Mouse (Mus musculus) forebrain, embryonic 16.5 days (tissue): ENCODE measurements at regions not wholly inside any gene's neighbourhood (a gene's known extent, or its start where the extent isn't known, plus 50 kb on each side); places are given as distances from the start of the nearest gene placed in this dataset.

Experiments
- ATAC-seq: fragments of 200-750 bp; cut with Nextera tagmentation; 2 replicates; pipeline ENCODE4 v1.8.0; 2017; ENCODE audit warnings: mild to moderate bottlenecking, moderate library complexity
- H3K27ac ChIP-seq: fragments of 300-500 bp; sonication (generic); 2 replicates; pipeline ENCODE4 v1.5.1; 2014; ENCODE audit warnings: low read length, control low read depth
- H3K27me3 ChIP-seq: fragments of 300-500 bp; sonication (generic); replicated peaks from 2 replicates; pipeline ENCODE4 v1.6.1; 2014; ENCODE audit warnings: low read length; ENCODE audit not compliant: control insufficient read depth, insufficient read depth
- H3K36me3 ChIP-seq: fragments of 300-500 bp; sonication (generic); 2 replicates; pipeline ENCODE4 v1.6.1; 2014; ENCODE audit not compliant: control insufficient read depth, insufficient read depth
- H3K4me1 ChIP-seq: fragments of 300-500 bp; sonication (generic); replicated peaks from 2 replicates; pipeline ENCODE4 v1.6.1; 2014; ENCODE audit warnings: low read length; ENCODE audit not compliant: control insufficient read depth, insufficient read depth
- H3K4me2 ChIP-seq: fragments of 300-500 bp; sonication (generic); 2 replicates; pipeline ENCODE4 v1.6.1; 2014; ENCODE audit warnings: mild to moderate bottlenecking, low read length, control low read depth
- H3K4me3 ChIP-seq: fragments of 300-500 bp; sonication (generic); replicated peaks from 2 replicates; pipeline ENCODE4 v1.5.1; 2014; ENCODE audit warnings: mild to moderate bottlenecking, low read length, control low read depth
- H3K9ac ChIP-seq: fragments of 300-500 bp; sonication (generic); replicated peaks from 2 replicates; pipeline ENCODE4 v1.6.1; 2014; ENCODE audit warnings: low read depth, low read length, control low read depth
- H3K9me3 ChIP-seq: fragments of 300-500 bp; sonication (generic); 2 replicates; pipeline ENCODE4 v1.6.1; 2016; ENCODE audit warnings: low read length; ENCODE audit not compliant: control insufficient read depth
- WGBS: fragments of 180-500 bp; shearing (Covaris S2); extraction: QIAGEN DNeasy Blood & Tissue Kit; methylation state at CpG from one replicate; pipeline ENCODE4 v1.1.7; 2014; 5-methylcytosine and 5-hydroxymethylcytosine counted together

DNA sequence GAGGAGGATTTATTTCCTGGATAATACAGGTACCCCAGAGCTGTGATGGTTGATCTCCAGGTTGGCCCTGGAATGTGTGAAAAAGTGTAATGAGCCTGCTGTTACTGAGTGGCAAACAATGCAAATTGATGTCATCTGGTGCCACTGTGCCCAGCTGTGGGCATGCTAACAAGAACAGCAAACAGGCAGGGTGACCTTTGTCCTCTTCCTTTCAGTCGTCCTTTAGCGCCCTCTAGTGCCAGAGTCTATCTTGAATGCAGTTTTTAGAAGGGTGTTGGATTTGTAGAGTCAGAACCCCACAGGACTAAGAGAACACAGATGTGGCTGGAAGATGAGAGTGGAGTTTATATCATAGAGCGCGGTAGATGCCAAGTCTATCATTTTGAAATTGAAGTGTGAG lies 164.3 kb downstream of the Sdhaf3 start:
- no peaks in the 10 kb centered on the region for H3K27me3 ChIP-seq
- no peak overlapping the region for H3K9ac ChIP-seq
- no peaks in the 10 kb centered on the region for H3K36me3 ChIP-seq
- no peak overlapping the region for H3K27ac ChIP-seq
- 32% methylated on average over 4 of the region's 4 CpGs for WGBS
- no peaks in the 10 kb centered on the region for H3K9me3 ChIP-seq
- no peak overlapping the region for H3K4me2 ChIP-seq
- no peak for ATAC-seq
- no peak overlapping the region for H3K4me3 ChIP-seq
- no peaks in the 10 kb centered on the region for H3K4me1 ChIP-seq

DNA sequence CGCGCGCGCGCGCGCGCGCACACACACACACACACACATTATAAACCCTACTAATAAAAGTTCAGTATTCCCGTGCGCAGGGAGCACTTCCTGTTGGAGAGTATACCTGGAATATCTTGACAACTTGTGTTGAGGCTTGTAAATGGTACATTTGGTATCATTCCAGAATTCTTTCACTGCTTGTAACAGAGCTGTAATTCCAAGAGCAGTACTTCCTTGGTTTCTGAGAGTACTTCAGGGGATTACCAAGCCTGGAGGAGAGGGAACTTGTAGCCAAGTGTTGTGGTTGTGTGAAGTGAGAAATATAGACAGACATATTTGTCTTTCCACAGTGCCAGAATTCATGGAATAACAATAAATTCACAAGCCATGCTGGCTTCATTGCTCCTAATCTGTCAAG lies 177.2 kb downstream of the Sdhaf3 start:
- 98% methylated on average over 5 of the region's 11 CpGs for WGBS
- Histone ChIP-seq H3K27ac (no peak overlapping the region), H3K9me3 (no peaks in the 10 kb centered on the region), H3K4me1 (no peaks in the 10 kb centered on the region), H3K27me3 (no peaks in the 10 kb centered on the region), H3K36me3 (no peaks in the 10 kb centered on the region), H3K4me2 (no peak overlapping the region), H3K4me3 (no peak overlapping the region), H3K9ac (no peak overlapping the region)
- ATAC-seq = 0 out of 2 replicates have a peak, but pooled peaks have one; percentile 12

GRCm38 (mm10) chr6:7134062-7134461 lies 178.3 kb downstream of the Sdhaf3 start:
- Histone ChIP-seq H3K9ac (no peak overlapping the region), H3K27ac (no peak overlapping the region), H3K27me3 (no peaks in the 10 kb centered on the region), H3K36me3 (no peaks in the 10 kb centered on the region), H3K4me1 (no peaks in the 10 kb centered on the region), H3K4me2 (no peak overlapping the region), H3K4me3 (no peak overlapping the region), H3K9me3 (no peaks in the 10 kb centered on the region)
- no peak for ATAC-seq
- 89% methylated on average over 4 of the region's 4 CpGs for WGBS

DNA sequence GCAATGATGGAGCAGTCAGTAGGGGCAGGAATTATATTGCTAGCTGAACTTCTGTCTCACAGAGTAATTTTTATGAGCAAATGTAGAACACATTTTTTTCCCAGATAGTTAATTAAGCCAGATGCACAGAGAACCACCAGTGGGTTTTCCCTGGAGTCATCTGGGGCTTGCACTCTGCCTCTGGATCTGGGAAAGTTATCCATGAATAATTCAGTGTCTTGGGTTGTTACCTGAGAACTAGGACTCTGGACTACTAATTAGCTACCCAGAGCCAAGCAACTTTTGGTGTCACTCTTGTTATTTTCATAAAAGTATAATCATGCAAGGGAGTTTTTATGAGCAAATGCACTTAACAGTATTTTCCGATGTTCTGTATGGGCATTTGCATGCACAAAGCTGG lies 179.1 kb downstream of the Sdhaf3 start:
- Histone ChIP-seq H3K4me1 (no peaks in the 10 kb centered on the region), H3K4me2 (no peak overlapping the region), H3K27ac (no peak overlapping the region), H3K36me3 (no peaks in the 10 kb centered on the region), H3K27me3 (no peaks in the 10 kb centered on the region), H3K9me3 (no peaks in the 10 kb centered on the region), H3K4me3 (no peak overlapping the region), H3K9ac (no peak overlapping the region)
- no peak for ATAC-seq
- 92% methylated on average over 1 of the region's 1 CpGs for WGBS

GRCm38 (mm10) chr6:7181711-7182110 lies 225.9 kb downstream of the Sdhaf3 start:
- no peak overlapping the region for H3K27ac ChIP-seq
- H3K9ac ChIP-seq = no peak overlapping the region
- no peaks in the 10 kb centered on the region for H3K9me3 ChIP-seq
- ATAC-seq = no peak
- WGBS = 75% methylated on average over 2 of the region's 2 CpGs
- H3K27me3 ChIP-seq = no peaks in the 10 kb centered on the region
- H3K4me3 ChIP-seq = no peak overlapping the region
- H3K36me3 ChIP-seq = no peaks in the 10 kb centered on the region
- no peak overlapping the region for H3K4me2 ChIP-seq
- H3K4me1 ChIP-seq = no peaks in the 10 kb centered on the region

DNA sequence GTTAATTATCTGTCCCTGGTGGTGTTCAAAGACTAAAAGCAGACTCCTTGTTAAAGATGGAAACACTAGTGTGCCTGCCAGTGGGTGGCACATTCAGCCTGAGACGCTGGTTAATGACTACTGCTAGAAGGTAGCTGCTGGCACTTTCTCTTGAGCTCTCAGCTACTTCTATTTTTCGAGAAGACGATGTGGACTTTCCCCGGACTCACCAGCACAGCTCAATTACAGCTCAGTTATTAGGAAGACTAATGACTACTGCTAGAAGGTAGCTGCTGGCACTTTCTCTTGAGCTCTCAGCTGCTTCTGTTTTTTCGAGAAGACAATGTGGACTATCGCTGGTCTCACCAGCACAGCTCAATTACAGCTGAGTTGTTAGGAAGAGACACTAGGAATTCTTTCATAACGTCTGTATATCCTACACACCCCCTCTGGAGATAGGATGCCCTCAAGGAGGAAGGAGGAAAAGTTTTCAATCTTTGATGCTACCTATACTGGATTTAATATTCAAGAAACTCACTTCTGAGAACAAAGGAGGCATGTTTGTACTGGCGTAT lies 243.3 kb downstream of the Sdhaf3 start:
- Histone ChIP-seq H3K27ac (no peak overlapping the region), H3K4me2 (no peak overlapping the region), H3K9ac (no peak overlapping the region), H3K9me3 (no peaks in the 10 kb centered on the region), H3K4me1 (no peaks in the 10 kb centered on the region), H3K27me3 (no peaks in the 10 kb centered on the region), H3K4me3 (no peak overlapping the region), H3K36me3 (no peaks in the 10 kb centered on the region)
- no peak for ATAC-seq
- WGBS = 37% methylated on average over 8 of the region's 8 CpGs

- 0 out of 2 replicates have a peak, but pooled peaks have one; percentile 52 for ATAC-seq
- Histone ChIP-seq H3K36me3 (no peaks in the 10 kb centered on the region), H3K4me1 (peaks cover 3% of the 10 kb centered on the region; the same call in 1 of the 2 replicates), H3K27ac (no peak overlapping the region), H3K4me2 (no peak overlapping the region), H3K9me3 (no peaks in the 10 kb centered on the region), H3K27me3 (no peaks in the 10 kb centered on the region), H3K9ac (no peak overlapping the region), H3K4me3 (no peak overlapping the region)
- WGBS = 46% methylated on average over 4 of the region's 4 CpGs
These were observed 260.1 kb downstream of the Sdhaf3 start for GRCm38 (mm10) chr6:7215880-7216279.

- WGBS = 74% methylated on average over 7 of the region's 7 CpGs
- Histone ChIP-seq H3K4me1 (no peaks in the 10 kb centered on the region), H3K27me3 (no peaks in the 10 kb centered on the region), H3K9ac (no peak overlapping the region), H3K4me2 (no peak overlapping the region), H3K36me3 (no peaks in the 10 kb centered on the region), H3K27ac (no peak overlapping the region), H3K9me3 (no peaks in the 10 kb centered on the region), H3K4me3 (no peak overlapping the region)
- no peak for ATAC-seq
These were observed 296.5 kb downstream of the Sdhaf3 start for GRCm38 (mm10) chr6:7252286-7252685.

- Histone ChIP-seq H3K27ac (no peak overlapping the region), H3K4me1 (no peaks in the 10 kb centered on the region), H3K27me3 (no peaks in the 10 kb centered on the region), H3K4me2 (no peak overlapping the region), H3K9ac (no peak overlapping the region), H3K36me3 (no peaks in the 10 kb centered on the region), H3K4me3 (no peak overlapping the region), H3K9me3 (no peaks in the 10 kb centered on the region)
- no peak for ATAC-seq
- 61% methylated on average over 4 of the region's 4 CpGs for WGBS
These were observed 277.2 kb upstream of the Tac1 start for GRCm38 (mm10) chr6:7277431-7277830.

DNA sequence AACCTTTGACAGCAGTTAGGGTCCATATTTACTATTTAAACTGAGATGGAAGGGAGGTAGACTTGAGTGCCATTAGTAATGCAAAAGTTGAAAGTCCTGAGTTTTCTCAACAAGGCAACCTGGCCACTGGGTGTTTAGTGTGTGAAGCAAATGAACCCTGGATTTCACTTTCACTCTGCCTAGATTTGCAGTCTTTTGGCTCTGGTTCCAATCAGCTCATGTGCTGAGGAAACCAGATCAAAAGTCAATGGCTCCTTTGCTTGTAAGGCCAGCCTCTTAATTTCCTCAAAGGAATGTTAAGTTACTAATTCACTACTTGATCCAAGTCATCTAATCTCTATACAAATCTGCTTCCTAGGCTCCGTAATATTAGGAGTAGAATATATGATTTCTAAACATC lies 247.7 kb upstream of the Tac1 start:
- Histone ChIP-seq H3K4me3 (no peak overlapping the region), H3K27ac (no peak overlapping the region), H3K27me3 (no peaks in the 10 kb centered on the region), H3K36me3 (no peaks in the 10 kb centered on the region), H3K4me2 (no peak overlapping the region), H3K9ac (no peak overlapping the region), H3K9me3 (no peaks in the 10 kb centered on the region), H3K4me1 (no peaks in the 10 kb centered on the region)
- 91% methylated on average over 1 of the region's 1 CpGs for WGBS
- ATAC-seq = no peak
